Mouse (Mus musculus): ENCODE results near the gene Cnr1. TPM values are rescaled to one million over a fixed set of nuclear protein-coding genes. Genes with fewer than 3 reads are reported as not detected.

Gene Cnr1
- polyA plus RNA-seq, 1 experiment from 2014 or later: 0.82 TPM

GRCm38 (mm10) chr4:33925489-33925888 lies 1.1 kb downstream of the Cnr1 start:
- Histone ChIP-seq H3K9me3 (replicated peaks; ENCODE audit: control insufficient read depth, low read length) (no peaks in the 10 kb centered on the region), H3K36me3 (ENCODE audit: control insufficient read depth, insufficient read depth, low read length) (no peaks in the 10 kb centered on the region), H3K4me1 (ENCODE audit: control insufficient read depth, insufficient read depth, low read length) (peaks cover 2% of the 10 kb centered on the region; the same call in 1 of the 2 replicates), H3K27ac (ENCODE audit: low read depth, low read length) (no peak overlapping the region), H3K4me3 (ENCODE audit: low read depth, low read length) (peak overlapping the region; percentile 64; the same call in 1 of the 2 replicates), H3K9ac (ENCODE audit: low read depth, low read length) (no peak overlapping the region), H3K4me2 (peak overlapping the region; percentile 98), H3K27me3 (ENCODE audit: control insufficient read depth, insufficient read depth, low read length) (peaks cover 17% of the 10 kb centered on the region)
- WGBS (ENCODE audit: insufficient replicate concordance): 45% methylated on average over 4 of the region's 4 CpGs
- no peak for ATAC-seq (replicated peaks; ENCODE audit: insufficient number of reproducible peaks, low FRiP score, low TSS enrichment)

GRCm38 (mm10) chr4:33926010-33926409 lies 1.6 kb downstream of the Cnr1 start:
- H3K27me3 ChIP-seq (ENCODE audit: control insufficient read depth, insufficient read depth, low read length): peaks cover 12% of the 10 kb centered on the region
- ATAC-seq (replicated peaks; ENCODE audit: insufficient number of reproducible peaks, low FRiP score, low TSS enrichment): no peak
- WGBS (ENCODE audit: insufficient replicate concordance): 59% methylated on average over 6 of the region's 6 CpGs

GRCm38 (mm10) chr4:33926730-33927263 lies 2.4 kb downstream of the Cnr1 start:
- H3K27ac ChIP-seq (ENCODE audit: low read depth, low read length): no peak overlapping the region
- no peak for ATAC-seq (replicated peaks; ENCODE audit: insufficient number of reproducible peaks, low FRiP score, low TSS enrichment)
- peaks cover 2% of the 10 kb centered on the region; the same call in 1 of the 2 replicates for H3K4me1 ChIP-seq (ENCODE audit: control insufficient read depth, insufficient read depth, low read length)
- no peak overlapping the region for H3K4me2 ChIP-seq
- H3K9me3 ChIP-seq (replicated peaks; ENCODE audit: control insufficient read depth, low read length): no peaks in the 10 kb centered on the region
- H3K9ac ChIP-seq (ENCODE audit: low read depth, low read length): no peak overlapping the region
- peaks cover 12% of the 10 kb centered on the region for H3K27me3 ChIP-seq (ENCODE audit: control insufficient read depth, insufficient read depth, low read length)
- H3K36me3 ChIP-seq (ENCODE audit: control insufficient read depth, insufficient read depth, low read length): no peaks in the 10 kb centered on the region
- H3K4me3 ChIP-seq (ENCODE audit: low read depth, low read length): no peak overlapping the region
- 81% methylated on average over 7 of the region's 7 CpGs for WGBS (ENCODE audit: insufficient replicate concordance)

More at GRCm38 (mm10) chr4:33926010-33926409, 1.6 kb downstream of the Cnr1 start:
- no peak overlapping the region for H3K4me2 ChIP-seq
- no peak overlapping the region for H3K27ac ChIP-seq (ENCODE audit: low read depth, low read length)
- H3K4me3 ChIP-seq (ENCODE audit: low read depth, low read length): no peak overlapping the region
- H3K4me1 ChIP-seq (ENCODE audit: control insufficient read depth, insufficient read depth, low read length): peaks cover 2% of the 10 kb centered on the region; the same call in 1 of the 2 replicates
- H3K9me3 ChIP-seq (replicated peaks; ENCODE audit: control insufficient read depth, low read length): no peaks in the 10 kb centered on the region
- H3K36me3 ChIP-seq (ENCODE audit: control insufficient read depth, insufficient read depth, low read length): no peaks in the 10 kb centered on the region
- H3K9ac ChIP-seq (ENCODE audit: low read depth, low read length): no peak overlapping the region

GRCm38 (mm10) chr4:33927644-33928043 lies 3.3 kb downstream of the Cnr1 start:
- no peak overlapping the region for H3K4me3 ChIP-seq (ENCODE audit: low read depth, low read length)
- no peaks in the 10 kb centered on the region for H3K9me3 ChIP-seq (replicated peaks; ENCODE audit: control insufficient read depth, low read length)
- peaks cover 9% of the 10 kb centered on the region for H3K27me3 ChIP-seq (ENCODE audit: control insufficient read depth, insufficient read depth, low read length)
- H3K9ac ChIP-seq (ENCODE audit: low read depth, low read length): no peak overlapping the region
- peaks cover 2% of the 10 kb centered on the region; the same call in 1 of the 2 replicates for H3K4me1 ChIP-seq (ENCODE audit: control insufficient read depth, insufficient read depth, low read length)
- H3K27ac ChIP-seq (ENCODE audit: low read depth, low read length): no peak overlapping the region
- 89% methylated on average over 3 of the region's 3 CpGs for WGBS (ENCODE audit: insufficient replicate concordance)
- ATAC-seq (replicated peaks; ENCODE audit: insufficient number of reproducible peaks, low FRiP score, low TSS enrichment): no peak
- H3K4me2 ChIP-seq: no peak overlapping the region
- no peaks in the 10 kb centered on the region for H3K36me3 ChIP-seq (ENCODE audit: control insufficient read depth, insufficient read depth, low read length)

- Histone ChIP-seq H3K36me3 (ENCODE audit: control insufficient read depth, insufficient read depth, low read length) (no peaks in the 10 kb centered on the region), H3K27me3 (ENCODE audit: control insufficient read depth, insufficient read depth, low read length) (peaks cover under 1% of the 10 kb centered on the region; the same call in 1 of the 2 replicates), H3K4me3 (ENCODE audit: low read depth, low read length) (no peak overlapping the region), H3K4me2 (no peak overlapping the region), H3K4me1 (ENCODE audit: control insufficient read depth, insufficient read depth, low read length) (peaks cover 2% of the 10 kb centered on the region; the same call in 1 of the 2 replicates), H3K27ac (ENCODE audit: low read depth, low read length) (no peak overlapping the region), H3K9me3 (replicated peaks; ENCODE audit: control insufficient read depth, low read length) (no peaks in the 10 kb centered on the region), H3K9ac (ENCODE audit: low read depth, low read length) (no peak overlapping the region)
- WGBS (ENCODE audit: insufficient replicate concordance): 61% methylated on average over 1 of the region's 1 CpGs
- ATAC-seq (replicated peaks; ENCODE audit: insufficient number of reproducible peaks, low FRiP score, low TSS enrichment): no peak
Measured at GRCm38 (mm10) chr4:33928450-33928849, 4.1 kb downstream of the Cnr1 start.

GRCm38 (mm10) chr4:33931347-33931746 lies 7.0 kb downstream of the Cnr1 start:
- no peaks in the 10 kb centered on the region for H3K36me3 ChIP-seq (ENCODE audit: control insufficient read depth, insufficient read depth, low read length)
- WGBS (ENCODE audit: insufficient replicate concordance): 74% methylated on average over 8 of the region's 8 CpGs
- H3K9me3 ChIP-seq (replicated peaks; ENCODE audit: control insufficient read depth, low read length): no peaks in the 10 kb centered on the region
- H3K27ac ChIP-seq (ENCODE audit: low read depth, low read length): no peak overlapping the region
- no peak for ATAC-seq (replicated peaks; ENCODE audit: insufficient number of reproducible peaks, low FRiP score, low TSS enrichment)
- no peaks in the 10 kb centered on the region for H3K27me3 ChIP-seq (ENCODE audit: control insufficient read depth, insufficient read depth, low read length)
- H3K4me1 ChIP-seq (ENCODE audit: control insufficient read depth, insufficient read depth, low read length): no peaks in the 10 kb centered on the region
- no peak overlapping the region for H3K4me3 ChIP-seq (ENCODE audit: low read depth, low read length)
- no peak overlapping the region for H3K9ac ChIP-seq (ENCODE audit: low read depth, low read length)
- H3K4me2 ChIP-seq: no peak overlapping the region

- Histone ChIP-seq H3K9me3 (replicated peaks; ENCODE audit: control insufficient read depth, low read length) (no peaks in the 10 kb centered on the region), H3K4me2 (no peak overlapping the region), H3K36me3 (ENCODE audit: control insufficient read depth, insufficient read depth, low read length) (no peaks in the 10 kb centered on the region), H3K4me1 (ENCODE audit: control insufficient read depth, insufficient read depth, low read length) (no peaks in the 10 kb centered on the region), H3K4me3 (ENCODE audit: low read depth, low read length) (no peak overlapping the region), H3K27ac (ENCODE audit: low read depth, low read length) (no peak overlapping the region), H3K9ac (ENCODE audit: low read depth, low read length) (no peak overlapping the region), H3K27me3 (ENCODE audit: control insufficient read depth, insufficient read depth, low read length) (no peaks in the 10 kb centered on the region)
- no peak for ATAC-seq (replicated peaks; ENCODE audit: insufficient number of reproducible peaks, low FRiP score, low TSS enrichment)
- 74% methylated on average over 5 of the region's 5 CpGs for WGBS (ENCODE audit: insufficient replicate concordance)
Measured at GRCm38 (mm10) chr4:33941557-33941956, 17.2 kb downstream of the Cnr1 start.

GRCm38 (mm10) chr4:33943936-33944335 lies 19.5 kb downstream of the Cnr1 start:
- H3K4me1 ChIP-seq (ENCODE audit: control insufficient read depth, insufficient read depth, low read length): no peaks in the 10 kb centered on the region
- H3K9ac ChIP-seq (ENCODE audit: low read depth, low read length): no peak overlapping the region
- no peak overlapping the region for H3K4me3 ChIP-seq (ENCODE audit: low read depth, low read length)
- H3K9me3 ChIP-seq (replicated peaks; ENCODE audit: control insufficient read depth, low read length): no peaks in the 10 kb centered on the region
- H3K27ac ChIP-seq (ENCODE audit: low read depth, low read length): no peak overlapping the region
- ATAC-seq (replicated peaks; ENCODE audit: insufficient number of reproducible peaks, low FRiP score, low TSS enrichment): no peak
- H3K27me3 ChIP-seq (ENCODE audit: control insufficient read depth, insufficient read depth, low read length): no peaks in the 10 kb centered on the region
- no peaks in the 10 kb centered on the region for H3K36me3 ChIP-seq (ENCODE audit: control insufficient read depth, insufficient read depth, low read length)
- 87% methylated on average over 13 of the region's 13 CpGs for WGBS (ENCODE audit: insufficient replicate concordance)
- H3K4me2 ChIP-seq: no peak overlapping the region

- ATAC-seq (replicated peaks; ENCODE audit: insufficient number of reproducible peaks, low FRiP score, low TSS enrichment): no peak
- WGBS (ENCODE audit: insufficient replicate concordance): 79% methylated on average over 2 of the region's 2 CpGs
- H3K27ac ChIP-seq (ENCODE audit: low read depth, low read length): no peak overlapping the region
Measured at GRCm38 (mm10) chr4:33945742-33946141, 21.3 kb downstream of the Cnr1 start.

More at GRCm38 (mm10) chr4:33945742-33946141, 21.3 kb downstream of the Cnr1 start:
- Histone ChIP-seq H3K4me3 (ENCODE audit: low read depth, low read length) (no peak overlapping the region), H3K9me3 (replicated peaks; ENCODE audit: control insufficient read depth, low read length) (no peaks in the 10 kb centered on the region), H3K27me3 (ENCODE audit: control insufficient read depth, insufficient read depth, low read length) (no peaks in the 10 kb centered on the region), H3K4me2 (no peak overlapping the region), H3K9ac (ENCODE audit: low read depth, low read length) (no peak overlapping the region), H3K36me3 (ENCODE audit: control insufficient read depth, insufficient read depth, low read length) (no peaks in the 10 kb centered on the region), H3K4me1 (ENCODE audit: control insufficient read depth, insufficient read depth, low read length) (no peaks in the 10 kb centered on the region)
